In genomic region chr8:124284333-124284711, GRCm38 (mm10) we compare ENCODE assay signal across 9 mouse cellular contexts. TPM values are rescaled to one million over a fixed set of nuclear protein-coding genes. Genes with fewer than 3 reads are reported as not detected.
A peak's percentile ranks its signal among the peaks of the same experiment; 100 is the strongest.
DNase-seq lines count a peak whose midpoint lies in the region; ATAC-seq and TF ChIP-seq lines count a peak whose summit lies in the region.
"Had no signal": no experiment of that assay in that cellular context is flagged by ENCODE, and none has a peak within 500 bp of the region (broad histone marks: within the 10 kb centered on the region; RNA-seq: fewer than 3 reads in every experiment).

No protein-coding gene starts in this region.

- no peak for TF ChIP-seq CTCF in hindbrain, postnatal 0 days (IDR thresholded peaks at IDR 0.05; ENCODE audit: low read depth)
- TF ChIP-seq CTCF in olfactory bulb, adult 2 months (IDR thresholded peaks at IDR 0.05; ENCODE audit: insufficient read depth, low read depth, low read length): no peak

- peak; percentile 39; the same call in 1 of the 2 replicates for ATAC-seq in kidney, embryonic 14.5 days (ENCODE audit: low FRiP score, low TSS enrichment)
- ATAC-seq in hindbrain, postnatal 0 days: peak; percentile 51
- no peak for ATAC-seq in erythroblast, adult 5-6 weeks (replicated peaks; ENCODE audit: low FRiP score, poor library complexity, severe bottlenecking)

- 22% methylated on average over 6 of the region's 6 CpGs for WGBS in kidney, embryonic 14.5 days
- WGBS in hindbrain, postnatal 0 days: 15% methylated on average over 6 of the region's 6 CpGs
- WGBS in olfactory bulb, adult 2 months: 46% methylated on average over 6 of the region's 6 CpGs

- no peak overlapping the region for H3K4me2 ChIP-seq in kidney, embryonic 14.5 days (replicated peaks; ENCODE audit: low read depth, low read length)
- H3K4me2 ChIP-seq in hindbrain, postnatal 0 days (ENCODE audit: low read depth, low read length): no peak overlapping the region

- no peaks in the 10 kb centered on the region for H3K27me3 ChIP-seq in kidney, embryonic 14.5 days (ENCODE audit: control insufficient read depth, insufficient read depth, low read length)
- H3K27me3 ChIP-seq in hindbrain, postnatal 0 days (ENCODE audit: insufficient read depth, low read length): no peaks in the 10 kb centered on the region

- H3K4me1 ChIP-seq in kidney, embryonic 14.5 days (ENCODE audit: control insufficient read depth, insufficient read depth, low read length): peaks cover 48% of the 10 kb centered on the region
- H3K4me1 ChIP-seq in hindbrain, postnatal 0 days (ENCODE audit: insufficient read depth, low read length): peaks cover 47% of the 10 kb centered on the region
- H3K4me1 ChIP-seq in olfactory bulb, adult 2 months (ENCODE audit: control insufficient read depth, insufficient read depth, low read length): peaks cover 45% of the 10 kb centered on the region

- TF ChIP-seq POLR2A in olfactory bulb, adult 2 months (IDR thresholded peaks at IDR 0.05; ENCODE audit: insufficient read depth, low read depth, low read length): no peak

- no peaks in the 10 kb centered on the region for H3K36me3 ChIP-seq in kidney, embryonic 14.5 days (ENCODE audit: control insufficient read depth, insufficient read depth, low read length)
- H3K36me3 ChIP-seq in hindbrain, postnatal 0 days (ENCODE audit: insufficient read depth, low read length): no peaks in the 10 kb centered on the region

- DNase-seq in kidney, adult 8-10 months: no peak
- DNase-seq in fibroblast of lung, adult 2 months (ENCODE audit: low read depth): peak; percentile 70
- DNase-seq in hindbrain, postnatal 0 days (ENCODE audit: low spot score): peak; percentile 45
- no peak for DNase-seq in ovary, postnatal 10 days (ENCODE audit: low spot score)
- no peak for DNase-seq in layer of hippocampus, postnatal 25 days (ENCODE audit: extremely low spot score in 1 of 2, low spot score in 1 of 2)

- H3K27ac ChIP-seq in kidney, embryonic 14.5 days (ENCODE audit: low read depth, low read length): peak overlapping the region; percentile 61; the same call in 1 of the 2 replicates
- H3K27ac ChIP-seq in hindbrain, postnatal 0 days: peak overlapping the region; percentile 69
- peak overlapping the region; percentile 36; the same call in 1 of the 2 replicates for H3K27ac ChIP-seq in olfactory bulb, adult 2 months (ENCODE audit: insufficient read depth, low read depth, low read length)

- no peak overlapping the region; the same call in 1 of the 2 replicates for H3K9ac ChIP-seq in kidney, embryonic 14.5 days (ENCODE audit: low read depth, low read length)
- no peak overlapping the region; the same call in 1 of the 2 replicates for H3K9ac ChIP-seq in hindbrain, postnatal 0 days (replicated peaks; ENCODE audit: low read length)

- H3K4me3 ChIP-seq in kidney, embryonic 14.5 days (ENCODE audit: low read length): no peak overlapping the region
- no peak overlapping the region for H3K4me3 ChIP-seq in hindbrain, postnatal 0 days (ENCODE audit: low read length)
- no peak overlapping the region for H3K4me3 ChIP-seq in olfactory bulb, adult 2 months (ENCODE audit: insufficient read depth, low read depth, low read length)
- H3K4me3 ChIP-seq: erythroblast, embryonic 14.5 days had no signal

- H3K9me3 ChIP-seq in kidney, embryonic 14.5 days (ENCODE audit: control insufficient read depth, low read length): no peaks in the 10 kb centered on the region
- H3K9me3 ChIP-seq in hindbrain, postnatal 0 days (ENCODE audit: low read length): no peaks in the 10 kb centered on the region

RNA-seq across cellular contexts. Expression of gene Galnt2, which starts 53.1 kb away (rescaled TPM):
- 41.6 and 57.7 TPM in 2 replicates for polyA plus RNA-seq in kidney, embryonic 14.5 days (2014; fragmentation: Nextera tagmentation; extraction: Ambion mirVana)
- total RNA-seq in hindbrain, postnatal 0 days (2014; rRNA removed): 36.5 and 77.6 TPM in 2 replicates
- 53.3 and 54.9 TPM in 2 replicates for polyA plus RNA-seq in hindbrain, postnatal 0 days (2015; fragmentation: Nextera tagmentation; extraction: Ambion mirVana)
- polyA plus RNA-seq in olfactory bulb, adult 2 months (2012; ENCODE audit: insufficient read depth, insufficient read length, low replicate concordance, missing spikeins): not detected in 2 replicates
- total RNA-seq in erythroblast, adult 5-6 weeks (2015; ENCODE audit: low replicate concordance): 18.2 and 26.9 TPM in 2 replicates
- total RNA-seq in erythroblast, adult 5-6 weeks (2017; ENCODE audit: low replicate concordance): 0.51 and 21.3 TPM in 2 replicates
- 10 to 100 TPM; 35.5 to 45.9 TPM for total RNA-seq in layer of hippocampus, postnatal 25 days (2021)

Comparison
In these comparisons a context has a peak if more than half of its experiments do, and no peak if none do; other contexts are left out.
1. DNase-seq: peak in fibroblast of lung, adult 2 months (single experiment) and hindbrain, postnatal 0 days (single experiment); none in kidney, adult 8-10 months (0 of 2), ovary, postnatal 10 days (single experiment) and layer of hippocampus, postnatal 25 days (0 of 2).
2. Peak in every context shown above with its lines, with median percentiles within 50 percentile points of each other: H3K27ac ChIP-seq.